Mouse (Mus musculus) heart, adult 8-10 months (tissue): ENCODE measurements around the gene Wwc2. TPM values are rescaled to one million over a fixed set of nuclear protein-coding genes. Genes with fewer than 3 reads are reported as not detected.

ENCODE experiments used
- DNase-seq: peaks from one replicate; pipeline ENCODE4 v3.0.0; 2022; ENCODE audit warnings: low spot score
- total RNA-seq, 4 experiments: library from RNA; stranded (reverse); gene quantifications; 2 replicates each; pipeline ENCODE4 v1.2.4; 2022

Wwc2 gene
- total RNA-seq, 4 experiments from 2014 or later, result 24.1 to 25.3 (median 24.6) TPM

DNA sequence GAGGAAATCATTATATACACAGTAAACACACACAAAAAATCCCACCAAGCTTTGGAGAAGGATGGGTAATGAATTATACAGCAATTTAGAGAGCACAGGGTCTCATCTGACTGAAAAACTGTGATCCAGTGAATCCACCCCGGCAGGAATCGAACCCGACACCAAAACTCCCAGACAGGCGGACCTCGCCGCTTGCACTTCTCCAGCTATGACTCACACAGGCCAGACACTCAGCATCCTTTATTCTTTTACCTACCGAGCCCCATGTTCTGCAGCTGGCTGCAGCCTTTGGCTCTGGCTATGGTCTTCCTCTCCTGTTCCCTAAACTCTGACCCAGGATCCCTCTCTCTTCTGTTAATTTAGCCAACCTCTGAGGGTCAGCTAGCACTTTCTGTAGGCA lies 85.5 kb downstream of the Wwc2 start:
- DNase-seq, result no peak

GRCm38 (mm10) chr8:47904004-47904403 lies 86.7 kb downstream of the Wwc2 start:
- peak; percentile 31 for DNase-seq

GRCm38 (mm10) chr8:47902704-47903103 lies 88.0 kb downstream of the Wwc2 start:
- DNase-seq, result no peak

DNA sequence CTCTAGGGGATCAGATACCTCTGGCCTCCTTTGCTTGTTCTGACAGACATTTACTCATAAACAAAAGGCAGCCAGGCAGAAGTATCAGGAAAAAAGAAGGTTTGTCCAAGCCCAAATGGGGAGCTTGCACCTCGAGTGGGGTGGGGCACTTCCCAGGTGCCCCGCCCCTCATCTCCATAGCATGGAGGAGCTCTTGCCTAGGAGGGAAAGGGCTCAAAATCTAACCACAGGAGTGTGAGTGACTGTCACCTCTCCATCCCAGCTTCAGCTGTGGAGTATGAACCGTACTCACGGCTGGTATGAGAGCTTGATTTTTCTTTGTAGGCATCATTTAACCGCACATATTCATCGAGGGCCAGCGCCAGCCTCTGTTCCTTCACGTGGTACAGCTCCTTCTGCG lies 90.4 kb downstream of the Wwc2 start:
- no peak for DNase-seq

DNA sequence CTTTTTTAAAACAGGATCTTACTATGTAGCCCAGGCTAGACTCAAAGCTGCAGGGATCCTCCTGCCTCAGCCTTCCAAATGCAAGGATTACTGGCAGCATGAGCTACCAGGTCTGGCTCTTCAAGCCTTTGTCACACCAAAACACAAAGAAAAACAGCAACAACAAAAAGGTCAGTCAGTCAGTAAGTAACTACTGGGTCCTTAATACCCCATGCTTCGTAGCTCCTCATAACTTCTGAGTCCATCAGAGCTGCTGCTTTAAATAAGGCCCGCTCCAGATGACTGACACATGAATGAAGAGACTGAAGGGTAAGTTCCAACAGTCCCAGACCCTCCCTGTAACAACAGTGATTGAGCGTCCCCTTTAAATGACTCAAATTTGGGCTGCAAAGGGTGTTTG lies 90.8 kb downstream of the Wwc2 start:
- no peak for DNase-seq

DNA sequence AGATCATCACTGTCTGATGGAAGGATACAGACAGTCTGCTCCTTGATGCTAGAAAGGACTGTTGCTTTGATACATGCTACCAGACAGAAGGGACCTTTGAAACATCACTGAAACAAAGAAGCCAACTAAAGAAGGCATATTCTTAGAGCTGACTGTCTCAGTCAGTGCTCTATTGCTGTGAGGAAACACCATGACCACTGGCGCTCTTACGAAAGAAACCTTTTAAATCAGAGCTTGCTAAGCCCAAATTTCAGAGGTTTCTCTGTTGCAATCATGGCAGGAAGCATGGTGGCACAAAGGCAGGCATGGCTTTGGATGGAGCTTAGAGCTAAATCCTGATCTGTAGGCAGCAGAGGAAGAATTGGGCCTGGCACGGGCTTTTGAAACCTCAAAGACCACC lies 98.3 kb downstream of the Wwc2 start:
- no peak for DNase-seq

DNA sequence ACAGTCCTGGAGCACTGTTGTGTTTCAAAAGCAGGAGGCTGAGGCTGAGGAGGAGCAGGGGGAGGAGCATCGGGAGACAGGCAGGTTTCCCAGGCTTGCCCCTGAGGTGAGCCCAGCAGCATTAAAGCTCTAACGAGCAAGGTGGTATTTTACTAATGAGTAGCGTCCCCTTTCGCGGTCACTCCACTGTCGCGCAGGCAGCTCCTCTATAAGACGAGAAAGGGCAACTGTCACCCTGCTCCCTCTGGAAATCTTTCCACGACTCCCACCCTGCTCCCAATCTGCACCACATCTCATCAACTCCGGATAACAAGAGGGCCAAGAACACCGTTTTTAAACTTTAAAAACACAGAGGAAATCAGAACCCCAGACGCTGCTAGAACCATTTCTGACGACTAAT lies 99.1 kb downstream of the Wwc2 start:
- no peak for DNase-seq

GRCm38 (mm10) chr8:47890814-47891210 lies 99.9 kb downstream of the Wwc2 start:
- no peak for DNase-seq

- no peak for DNase-seq
Observed at GRCm38 (mm10) chr8:47889936-47890813, 100.5 kb downstream of the Wwc2 start.

GRCm38 (mm10) chr8:47888841-47889570 lies 101.7 kb downstream of the Wwc2 start:
- no peak for DNase-seq

GRCm38 (mm10) chr8:47884306-47884705 lies 106.4 kb downstream of the Wwc2 start:
- DNase-seq, result no peak

GRCm38 (mm10) chr8:47883739-47884138 lies 107.0 kb downstream of the Wwc2 start:
- no peak for DNase-seq

DNA sequence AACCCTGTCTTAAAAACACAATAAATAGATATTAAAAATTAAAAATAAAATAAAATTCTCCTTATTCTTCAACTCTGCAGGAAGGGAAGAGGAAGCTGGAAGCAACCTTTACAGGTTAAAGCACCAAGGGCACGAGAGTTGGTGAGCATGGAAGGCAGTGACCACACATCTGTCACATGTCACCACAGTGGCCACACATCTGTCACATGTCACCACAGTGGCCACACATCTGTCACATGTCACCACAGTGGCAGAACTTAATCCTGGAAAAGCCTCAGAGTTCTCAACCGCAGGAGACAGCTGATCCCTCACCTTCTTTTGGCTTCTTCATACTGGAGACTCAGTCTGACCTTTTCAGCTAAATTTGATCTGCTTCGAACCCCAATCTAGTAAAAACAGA lies 112.2 kb downstream of the Wwc2 start:
- DNase-seq, result no peak

DNA sequence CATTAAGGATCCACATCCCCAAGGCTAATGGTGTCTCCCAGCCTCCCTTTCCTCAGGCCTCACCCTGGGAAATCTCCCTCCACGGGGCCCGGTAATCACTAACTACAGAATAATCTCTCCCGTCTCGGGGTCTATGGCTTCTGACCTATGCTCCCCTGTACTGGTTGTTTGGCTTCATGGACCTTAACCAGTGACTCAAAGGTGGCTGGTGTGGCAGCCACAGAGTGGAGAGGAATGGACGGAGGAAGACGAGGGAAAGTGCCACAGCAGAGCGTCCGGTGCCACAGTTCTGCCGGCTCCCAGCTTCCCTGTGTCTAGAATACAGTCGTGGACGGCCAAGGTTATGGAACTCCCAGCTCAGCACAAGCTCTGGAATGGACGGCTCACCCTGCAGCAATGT lies 114.9 kb downstream of the Wwc2 start:
- DNase-seq, result no peak

GRCm38 (mm10) chr8:47874497-47875178 lies 116.1 kb downstream of the Wwc2 start:
- DNase-seq, result no peak

DNA sequence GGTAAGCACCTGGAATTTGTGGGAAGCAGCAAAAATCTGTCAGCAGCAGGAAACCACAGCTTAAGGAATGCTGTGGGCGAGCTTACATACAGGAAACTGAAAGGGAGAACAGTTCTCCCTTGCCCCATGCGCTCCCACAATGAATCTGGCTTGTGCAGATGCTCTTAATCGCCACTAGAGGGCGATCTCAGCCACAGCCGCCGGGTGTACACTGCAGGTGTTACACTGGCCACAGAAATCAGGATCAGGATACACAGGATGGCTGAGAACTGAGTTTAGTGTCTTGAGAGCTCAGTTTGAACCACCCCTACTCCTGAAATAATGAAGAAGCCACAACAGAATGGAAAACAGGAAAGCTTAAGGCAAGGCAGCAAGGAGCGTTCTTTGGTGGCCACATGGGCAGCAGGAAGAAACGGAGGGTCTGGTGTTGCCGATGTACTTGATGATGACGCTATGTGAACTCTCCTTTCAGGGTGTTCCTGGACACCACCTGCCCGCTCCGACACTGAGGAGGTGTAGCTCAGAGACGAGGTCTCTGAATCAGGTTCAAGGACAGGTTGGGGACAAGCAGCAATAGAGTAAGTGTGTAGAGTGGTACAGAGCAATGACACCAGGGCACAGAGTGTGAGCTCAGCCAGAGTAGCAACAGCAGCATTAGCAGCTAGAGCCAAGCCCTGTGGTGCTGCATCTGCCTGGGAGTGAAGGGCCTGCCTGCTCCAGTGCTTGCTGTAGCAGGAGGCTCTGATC lies 118.2 kb downstream of the Wwc2 start:
- DNase-seq, result peak; percentile 55

DNA sequence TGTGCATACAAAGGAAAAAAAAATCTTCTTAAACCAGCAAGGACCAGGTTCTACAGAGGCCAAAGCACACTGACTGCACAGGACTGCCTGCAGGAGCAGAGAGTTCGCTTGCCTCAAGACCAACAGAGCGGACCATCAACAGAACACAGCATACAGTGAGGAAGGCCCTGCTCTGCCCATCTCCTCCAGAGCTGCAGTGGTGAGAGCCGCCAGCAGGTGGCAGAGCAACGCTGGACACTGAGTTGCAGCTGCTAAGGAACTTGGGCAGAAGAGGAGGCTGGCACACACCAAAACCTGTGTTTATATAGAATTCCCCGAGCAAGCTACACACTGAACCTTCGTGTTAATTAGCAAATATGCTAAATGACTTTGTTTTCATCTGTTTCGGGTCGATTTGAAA lies 123.7 kb downstream of the Wwc2 start:
- DNase-seq, result peak; percentile 82

DNA sequence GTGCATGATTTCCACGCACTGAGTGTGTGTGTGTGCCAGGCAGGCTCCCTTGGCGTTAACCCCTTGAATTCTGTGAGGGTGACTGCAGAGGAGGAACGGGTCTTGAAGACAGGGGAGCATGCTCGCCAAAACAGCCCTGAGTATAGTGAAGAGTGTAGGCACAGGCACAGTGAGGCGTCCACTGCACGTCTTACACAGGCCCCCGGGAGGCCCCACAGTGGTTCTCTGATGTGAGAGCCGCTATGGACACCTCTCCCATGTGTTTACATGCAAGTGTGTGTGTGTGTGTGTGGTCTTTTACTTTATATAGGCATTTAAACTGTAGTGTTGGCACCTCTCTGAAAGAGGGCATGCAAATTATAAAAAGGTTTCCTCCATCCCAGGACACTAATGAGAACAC lies 124.2 kb downstream of the Wwc2 start:
- DNase-seq, result no peak

DNA sequence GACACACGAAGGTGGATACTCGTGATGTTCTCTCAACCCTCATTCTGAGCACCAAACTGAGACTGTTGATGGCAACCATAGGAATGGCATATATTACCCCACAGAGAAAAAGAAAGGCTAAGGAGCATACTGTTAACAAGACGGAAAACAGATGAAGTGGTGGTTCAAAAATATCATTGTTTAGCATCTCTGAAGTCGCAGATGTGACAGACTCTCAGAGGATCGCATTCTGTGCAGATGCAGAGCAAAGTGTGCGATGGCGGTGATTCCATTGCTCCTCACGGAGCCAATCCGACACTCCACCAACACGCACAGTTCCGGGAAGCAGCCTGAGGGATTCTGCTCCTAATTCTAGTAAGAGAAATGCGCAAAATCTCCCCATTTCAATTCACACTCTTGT lies 131.5 kb downstream of the Wwc2 start:
- no peak for DNase-seq

- no peak for DNase-seq
Observed at GRCm38 (mm10) chr8:47853356-47853755, 137.4 kb downstream of the Wwc2 start.

GRCm38 (mm10) chr8:47852737-47853136 lies 138.0 kb downstream of the Wwc2 start:
- DNase-seq, result no peak
